Mouse (Mus musculus) lung, postnatal 36 days (tissue): ENCODE data around the gene Gm20458.

Source experiments
- DNase-seq: peaks from one replicate; pipeline ENCODE4 v3.0.0; 2022; ENCODE audit warnings: mixed read lengths

Gm20458 gene

GRCm38 (mm10) chr2:164505619-164506347, 45.0 kb downstream of the Gm20458 start:
- DNase-seq: no peak

GRCm38 (mm10) chr2:164507811-164508210, 47.0 kb downstream of the Gm20458 start:
- DNase-seq: no peak

DNA sequence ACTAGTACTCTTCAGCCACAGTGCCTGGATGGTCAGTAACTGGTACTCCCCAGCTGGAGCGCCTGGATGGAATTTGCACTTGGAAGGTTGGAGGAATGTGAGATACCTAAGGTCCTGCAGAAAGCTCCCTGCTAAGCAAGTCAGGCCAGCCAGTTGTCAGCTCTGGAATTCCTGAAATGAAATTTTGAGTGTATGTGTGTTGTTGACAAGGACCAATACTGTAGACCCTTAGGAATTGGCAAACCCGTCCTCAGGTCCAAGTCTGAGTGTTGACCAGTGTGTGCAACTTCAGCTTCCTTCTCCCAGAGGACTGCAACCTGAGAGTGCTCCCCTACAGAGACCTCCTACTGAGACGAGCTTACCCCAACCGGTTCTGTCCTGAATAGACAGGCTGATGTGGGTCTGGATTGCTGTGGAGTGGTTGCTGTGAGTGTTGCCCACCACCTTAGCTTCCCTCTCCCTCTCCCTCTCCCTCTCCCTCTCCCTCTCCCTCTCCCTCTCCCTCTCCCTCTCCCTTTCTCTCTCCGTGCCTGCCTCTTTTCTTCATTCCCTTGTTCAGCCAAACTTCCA, 49.9 kb downstream of the Gm20458 start:
- DNase-seq: peak; percentile 56

GRCm38 (mm10) chr2:164512121-164512909, 51.5 kb downstream of the Gm20458 start:
- peak; percentile 70 for DNase-seq

DNA sequence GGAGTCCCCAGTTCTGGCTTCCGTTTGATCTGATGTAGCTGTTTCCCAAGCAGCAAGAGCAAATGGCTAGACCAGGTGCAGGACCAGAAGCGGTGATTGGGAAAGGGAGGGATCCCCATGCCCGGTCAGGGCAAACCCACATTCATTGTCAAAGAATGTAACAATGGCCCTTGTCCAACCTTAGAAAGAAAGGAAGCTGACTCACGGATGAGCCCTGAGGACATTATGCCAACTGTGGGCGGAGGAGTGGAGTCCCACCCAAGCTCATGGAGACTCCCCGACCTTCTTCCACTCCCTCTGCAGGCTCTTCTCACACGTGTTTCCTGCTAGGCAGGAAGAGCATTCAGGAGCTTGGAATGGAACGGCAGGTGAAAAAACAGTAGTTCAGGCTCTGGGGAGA, 52.6 kb downstream of the Gm20458 start:
- DNase-seq: peak; percentile 87

GRCm38 (mm10) chr2:164514916-164515315, 54.1 kb downstream of the Gm20458 start:
- no peak for DNase-seq

GRCm38 (mm10) chr2:164515897-164516296, 55.1 kb downstream of the Gm20458 start:
- no peak for DNase-seq

DNA sequence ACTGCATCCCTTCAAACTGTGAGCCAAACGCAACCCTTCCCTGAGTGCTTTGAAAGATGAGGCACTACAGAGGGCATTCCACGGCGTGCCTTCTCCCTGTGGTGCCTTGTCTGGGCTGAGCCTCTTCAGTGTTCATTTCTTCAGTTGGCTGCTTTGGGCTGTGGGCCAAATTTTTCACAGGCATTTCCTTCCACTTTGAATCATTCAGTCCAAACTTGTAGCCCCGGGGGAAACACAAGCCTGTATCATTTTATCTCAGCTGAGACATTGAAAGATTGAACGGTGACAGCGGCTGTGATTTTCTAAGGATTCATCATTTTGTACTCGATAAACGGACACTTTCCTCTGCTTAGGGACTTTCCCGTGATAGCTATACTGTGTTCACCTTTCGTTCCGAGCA, 55.8 kb downstream of the Gm20458 start:
- DNase-seq: no peak

GRCm38 (mm10) chr2:164517485-164518221, 56.9 kb downstream of the Gm20458 start:
- DNase-seq: peak; percentile 82

- no peak for DNase-seq
These were observed 57.8 kb downstream of the Gm20458 start for GRCm38 (mm10) chr2:164518266-164519170.

GRCm38 (mm10) chr2:164519171-164519526, 58.4 kb downstream of the Gm20458 start:
- no peak for DNase-seq

DNA sequence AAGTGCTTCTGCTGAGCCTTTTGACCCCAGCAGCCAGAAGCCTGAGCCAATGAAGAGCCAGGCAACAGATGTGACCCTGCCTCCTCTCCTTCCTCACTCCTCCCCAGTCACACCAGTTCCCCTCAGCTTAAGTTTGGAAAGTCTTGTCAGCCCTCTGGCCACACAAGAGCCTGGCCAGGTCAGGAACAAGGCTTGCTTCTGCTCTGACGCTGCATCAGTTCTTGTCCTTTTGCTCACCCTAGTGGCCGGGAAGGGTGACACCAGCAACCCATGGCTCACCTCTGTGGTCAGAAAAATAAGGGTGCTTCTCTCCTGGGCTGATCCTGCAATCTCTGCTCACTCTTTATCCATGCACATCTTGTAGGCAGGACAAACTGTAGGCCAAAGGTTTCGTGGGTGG, 60.0 kb downstream of the Gm20458 start:
- DNase-seq: peak; percentile 87

- peak; percentile 67 for DNase-seq
These were observed 61.1 kb downstream of the Gm20458 start for GRCm38 (mm10) chr2:164521841-164522240.

GRCm38 (mm10) chr2:164522280-164522679, 61.5 kb downstream of the Gm20458 start:
- DNase-seq: no peak

GRCm38 (mm10) chr2:164523301-164523773, 62.6 kb downstream of the Gm20458 start:
- DNase-seq: peak; percentile 66

GRCm38 (mm10) chr2:164528557-164528956, 67.8 kb downstream of the Gm20458 start:
- no peak for DNase-seq

GRCm38 (mm10) chr2:164531169-164531568, 70.4 kb downstream of the Gm20458 start:
- peak; percentile 88 for DNase-seq

GRCm38 (mm10) chr2:164534315-164534714, 73.5 kb downstream of the Gm20458 start:
- DNase-seq: no peak

DNA sequence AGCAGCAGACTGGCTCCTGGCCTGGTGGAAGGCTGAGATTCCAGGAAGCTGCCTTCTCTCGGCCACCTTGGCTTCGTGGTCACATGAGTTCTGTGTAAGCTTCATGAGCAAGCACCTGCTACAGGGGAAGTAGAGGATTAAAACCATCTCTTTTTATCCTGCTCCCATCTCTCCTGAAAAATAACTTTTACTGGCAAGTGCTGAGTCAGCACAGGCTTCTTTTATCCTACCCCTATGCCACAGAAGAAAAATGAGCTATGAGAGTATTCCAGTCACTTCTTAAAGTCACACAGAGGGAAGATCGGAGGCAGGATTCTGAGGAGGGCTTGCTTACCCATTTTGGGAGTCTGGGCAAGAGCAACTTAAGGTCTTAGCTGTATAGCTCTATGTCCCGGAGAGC, 76.2 kb downstream of the Gm20458 start:
- no peak for DNase-seq
